Mouse (Mus musculus) megakaryocyte, embryonic 14.5 days (primary cell): ENCODE results near the gene Mcat. TPM values are rescaled to one million over a fixed set of nuclear protein-coding genes. Genes with fewer than 3 reads are reported as not detected.
A peak's percentile ranks its signal among the peaks of the same experiment; 100 is the strongest.

Source experiments
- H3K27me3 ChIP-seq: replicated peaks from 2 replicates; pipeline ENCODE3; 2012; ENCODE audit warnings: inconsistent platforms
- H3K36me3 ChIP-seq: replicated peaks from 2 replicates; pipeline ENCODE3; 2012; ENCODE audit warnings: low read length, inconsistent platforms, mixed read lengths
- H3K4me1 ChIP-seq: 2 replicates; pipeline ENCODE4 v1.6.1; 2012; ENCODE audit warnings: inconsistent platforms
- H3K4me3 ChIP-seq: replicated peaks from 2 replicates; pipeline ENCODE3; 2012; ENCODE audit warnings: moderate library complexity, mild to moderate bottlenecking, inconsistent platforms
- H3K9me3 ChIP-seq: 2 replicates; pipeline ENCODE4 v1.6.1; 2012; ENCODE audit warnings: inconsistent platforms
- FLI1 ChIP-seq: IDR thresholded peaks from 2 replicates; pipeline ENCODE4 v1.6.1; 2012; ENCODE audit warnings: low read length, inconsistent platforms, mixed read lengths
- GATA1 ChIP-seq: IDR thresholded peaks from 3 replicates; pipeline ENCODE4 v1.6.1; 2012; ENCODE audit warnings: mixed read lengths, low read length, inconsistent platforms, borderline replicate concordance
- polyA plus RNA-seq: library from polyadenylated mRNA; stranded (reverse); fragments of >175 nt; gene quantifications from 2 replicates; pipeline ENCODE4 v1.2.3, GENCODE M21; 2012; ENCODE audit warnings: low replicate concordance; ENCODE audit not compliant: insufficient read depth

Gene Mcat
- polyA plus RNA-seq, 1 experiment, result 15.3 TPM

GRCm38 (mm10) chr15:83528892-83529291 lies 34.7 kb downstream of the Mcat start:
- H3K36me3 ChIP-seq, result no peaks in the 10 kb centered on the region
- peaks cover 77% of the 10 kb centered on the region for H3K27me3 ChIP-seq
- H3K4me1 ChIP-seq, result peaks cover 70% of the 10 kb centered on the region
- TF ChIP-seq GATA1 (no peak), FLI1 (no peak)
- H3K4me3 ChIP-seq, result no peak overlapping the region
- peaks cover 4% of the 10 kb centered on the region for H3K9me3 ChIP-seq

- H3K27me3 ChIP-seq, result peaks cover 86% of the 10 kb centered on the region
- TF ChIP-seq GATA1 (no peak), FLI1 (no peak)
- H3K36me3 ChIP-seq, result no peaks in the 10 kb centered on the region
- peaks cover 67% of the 10 kb centered on the region for H3K4me1 ChIP-seq
- peak overlapping the region; percentile 93 for H3K4me3 ChIP-seq
- H3K9me3 ChIP-seq, result peaks cover 4% of the 10 kb centered on the region
These were observed 35.8 kb downstream of the Mcat start for GRCm38 (mm10) chr15:83527747-83528146.

GRCm38 (mm10) chr15:83527092-83527437 lies 36.5 kb downstream of the Mcat start:
- H3K9me3 ChIP-seq, result peaks cover 1% of the 10 kb centered on the region
- H3K4me3 ChIP-seq, result peak overlapping the region; percentile 93
- no peaks in the 10 kb centered on the region for H3K36me3 ChIP-seq
- peaks cover 69% of the 10 kb centered on the region for H3K4me1 ChIP-seq
- H3K27me3 ChIP-seq, result peaks cover 86% of the 10 kb centered on the region
- TF ChIP-seq GATA1 (no peak), FLI1 (no peak)

- peaks cover 88% of the 10 kb centered on the region for H3K27me3 ChIP-seq
- peak within 1 kb of the TSS; percentile 93 for H3K4me3 ChIP-seq
- no peak for TF ChIP-seq GATA1
- no peak for TF ChIP-seq FLI1
- H3K4me1 ChIP-seq, result peaks cover 74% of the 10 kb centered on the region
- no peaks in the 10 kb centered on the region for H3K36me3 ChIP-seq
- no peaks in the 10 kb centered on the region for H3K9me3 ChIP-seq
These were observed 37.0 kb downstream of the Mcat start, which contains the start of gene Bik for GRCm38 (mm10) chr15:83526424-83527091. Gene Bik, plus strand, starts transcription at chr15:83526862.

- H3K36me3 ChIP-seq, result no peaks in the 10 kb centered on the region
- peaks cover 66% of the 10 kb centered on the region for H3K4me1 ChIP-seq
- peaks cover 7% of the 10 kb centered on the region for H3K9me3 ChIP-seq
- H3K4me3 ChIP-seq, result no peak overlapping the region
- no peak for TF ChIP-seq FLI1
- no peak for TF ChIP-seq GATA1
- peaks cover 88% of the 10 kb centered on the region for H3K27me3 ChIP-seq
These were observed 39.3 kb downstream of the Mcat start for GRCm38 (mm10) chr15:83524333-83524729.

GRCm38 (mm10) chr15:83523638-83524332 lies 39.8 kb downstream of the Mcat start:
- Histone ChIP-seq H3K4me1 (peaks cover 65% of the 10 kb centered on the region), H3K27me3 (peaks cover 88% of the 10 kb centered on the region), H3K4me3 (peak overlapping the region; percentile 65), H3K9me3 (peaks cover 7% of the 10 kb centered on the region), H3K36me3 (no peaks in the 10 kb centered on the region)
- TF ChIP-seq GATA1, result no peak
- TF ChIP-seq FLI1, result no peak

GRCm38 (mm10) chr15:83523196-83523595 lies 40.4 kb downstream of the Mcat start:
- peaks cover 70% of the 10 kb centered on the region for H3K4me1 ChIP-seq
- TF ChIP-seq FLI1 (no peak), GATA1 (no peak)
- H3K4me3 ChIP-seq, result no peak overlapping the region
- no peaks in the 10 kb centered on the region for H3K36me3 ChIP-seq
- H3K27me3 ChIP-seq, result peaks cover 87% of the 10 kb centered on the region
- H3K9me3 ChIP-seq, result peaks cover 7% of the 10 kb centered on the region

GRCm38 (mm10) chr15:83520861-83521382 lies 42.7 kb downstream of the Mcat start:
- H3K4me1 ChIP-seq, result peaks cover 51% of the 10 kb centered on the region
- peaks cover 66% of the 10 kb centered on the region for H3K27me3 ChIP-seq
- peaks cover 20% of the 10 kb centered on the region for H3K9me3 ChIP-seq
- no peak overlapping the region for H3K4me3 ChIP-seq
- no peak for TF ChIP-seq FLI1
- no peak for TF ChIP-seq GATA1
- no peaks in the 10 kb centered on the region for H3K36me3 ChIP-seq

- peaks cover 28% of the 10 kb centered on the region for H3K4me1 ChIP-seq
- TF ChIP-seq FLI1 (no peak), GATA1 (no peak)
- peaks cover 43% of the 10 kb centered on the region for H3K27me3 ChIP-seq
- no peaks in the 10 kb centered on the region for H3K36me3 ChIP-seq
- H3K4me3 ChIP-seq, result peak overlapping the region; percentile 53
- peaks cover 20% of the 10 kb centered on the region for H3K9me3 ChIP-seq
These were observed 45.2 kb downstream of the Mcat start for GRCm38 (mm10) chr15:83518215-83519048.

GRCm38 (mm10) chr15:83515018-83515417 lies 48.6 kb downstream of the Mcat start:
- Histone ChIP-seq H3K9me3 (peaks cover 18% of the 10 kb centered on the region), H3K4me3 (no peak overlapping the region), H3K27me3 (peaks cover 28% of the 10 kb centered on the region), H3K36me3 (no peaks in the 10 kb centered on the region), H3K4me1 (peaks cover 22% of the 10 kb centered on the region)
- TF ChIP-seq FLI1 (no peak), GATA1 (no peak)
